ENCODE assay signal across 23 mouse cellular contexts in the genomic region with DNA sequence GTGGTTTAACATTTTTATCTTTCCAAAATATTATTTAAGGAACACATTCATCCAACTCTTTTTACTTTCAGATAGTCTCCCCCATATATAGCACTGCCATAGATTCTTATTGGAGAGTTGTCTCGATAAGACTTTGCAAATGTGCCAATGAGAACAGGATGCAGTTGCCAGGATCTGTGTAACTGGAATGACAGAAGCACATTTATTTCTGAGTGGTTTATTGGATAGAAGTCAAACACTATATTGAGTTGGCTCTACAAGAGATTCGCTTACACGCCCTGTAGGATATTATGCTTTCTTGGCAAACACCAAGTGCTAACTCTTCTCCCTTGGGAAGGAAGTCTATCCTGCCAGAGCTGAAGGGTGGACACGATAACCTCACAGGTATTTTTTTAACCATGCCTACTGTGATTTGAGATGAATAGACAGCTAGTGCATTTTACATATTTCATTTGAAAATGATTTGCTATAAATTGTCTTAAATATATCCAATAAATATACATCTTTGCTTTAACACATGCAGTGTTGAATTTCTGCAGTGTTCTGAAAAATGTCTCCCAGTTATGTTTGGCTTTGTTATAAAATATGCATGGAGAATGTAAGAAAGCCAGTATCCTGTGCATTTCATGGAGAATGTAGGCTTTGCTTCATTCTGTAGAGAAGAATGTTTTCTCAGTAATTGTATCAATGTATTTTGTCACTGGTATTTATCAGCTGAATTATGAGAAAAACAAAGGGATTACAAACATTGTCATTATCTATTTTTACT.
DNase-seq lines count a peak whose midpoint lies in the region; ATAC-seq and TF ChIP-seq lines count a peak whose summit lies in the region.
"Had no signal": no experiment of that assay in that cellular context is flagged by ENCODE, and none has a peak within 500 bp of the region (broad histone marks: within the 10 kb centered on the region; RNA-seq: fewer than 3 reads in every experiment).

No protein-coding gene starts in this region.

- H3K27ac ChIP-seq in embryonic facial prominence, embryonic 14.5 days (replicated peaks; ENCODE audit: low read depth, low read length), result no peak overlapping the region
- no peak overlapping the region for H3K27ac ChIP-seq in embryonic facial prominence, embryonic 10.5 days (replicated peaks)
- H3K27ac ChIP-seq in hindbrain, postnatal 0 days, result no peak overlapping the region
- no peak overlapping the region for H3K27ac ChIP-seq in hindbrain, embryonic 16.5 days (ENCODE audit: low read depth, low read length)
- H3K27ac ChIP-seq: hindbrain, embryonic 12.5 days had no signal

- TF ChIP-seq CTCF in hindbrain, postnatal 0 days (IDR thresholded peaks at IDR 0.05; ENCODE audit: low read depth), result no peak

- H3K4me1 ChIP-seq in embryonic facial prominence, embryonic 14.5 days (ENCODE audit: control insufficient read depth, insufficient read depth, low read length), result no peaks in the 10 kb centered on the region
- no peaks in the 10 kb centered on the region for H3K4me1 ChIP-seq in embryonic facial prominence, embryonic 10.5 days
- no peaks in the 10 kb centered on the region for H3K4me1 ChIP-seq in hindbrain, postnatal 0 days (ENCODE audit: insufficient read depth, low read length)
- H3K4me1 ChIP-seq in hindbrain, embryonic 16.5 days (ENCODE audit: control insufficient read depth, insufficient read depth, low read depth, low read length), result no peaks in the 10 kb centered on the region
- H3K4me1 ChIP-seq: heart, embryonic 12.5 days; hindbrain, embryonic 12.5 days had no signal

- H3K27me3 ChIP-seq in embryonic facial prominence, embryonic 14.5 days (replicated peaks; ENCODE audit: control insufficient read depth, insufficient read depth, low read length), result no peaks in the 10 kb centered on the region
- no peaks in the 10 kb centered on the region for H3K27me3 ChIP-seq in embryonic facial prominence, embryonic 10.5 days (replicated peaks; ENCODE audit: low read depth, poor library complexity, severe bottlenecking)
- H3K27me3 ChIP-seq in hindbrain, postnatal 0 days (ENCODE audit: insufficient read depth, low read length), result no peaks in the 10 kb centered on the region
- H3K27me3 ChIP-seq in hindbrain, embryonic 16.5 days (replicated peaks; ENCODE audit: control insufficient read depth, insufficient read depth, low read length), result no peaks in the 10 kb centered on the region
- H3K27me3 ChIP-seq: heart, embryonic 12.5 days; hindbrain, embryonic 12.5 days had no signal

- DNase-seq in embryonic facial prominence, embryonic 14.5 days (ENCODE audit: low spot score), result peak; percentile 81
- no peak for DNase-seq in embryonic facial prominence, embryonic 10.5 days (ENCODE audit: low spot score)
- DNase-seq in hindbrain, postnatal 0 days (ENCODE audit: low spot score), result peak; percentile 55
- DNase-seq in right cerebral cortex, adult 18-20 months, result peak; percentile 20
- DNase-seq in right cerebral cortex, postnatal 4 days, result no peak
- DNase-seq in telencephalon, adult 2 months (ENCODE audit: low read depth, low spot score), result peak; percentile 67
- DNase-seq in yolk sac, embryonic 10.5 days (ENCODE audit: low spot score), result no peak
- DNase-seq: adrenal gland, postnatal 10 days; heart, adult 11 months; heart, postnatal 14 days; kidney, postnatal 4 days; layer of hippocampus, adult 9-11 months; lung, adult 18-20 months; lung, postnatal 36 days; thymus, adult 18-20 months; thymus, postnatal 4 days had no signal

- 64% methylated on average over 4 of the region's 4 CpGs for WGBS in embryonic facial prominence, embryonic 14.5 days
- 90% methylated on average over 4 of the region's 4 CpGs for WGBS in embryonic facial prominence, embryonic 10.5 days
- 44% methylated on average over 4 of the region's 4 CpGs for WGBS in hindbrain, postnatal 0 days
- 59% methylated on average over 4 of the region's 4 CpGs for whole genome bisulfite sequencing in hindbrain, embryonic 16.5 days

- H3K36me3 ChIP-seq in embryonic facial prominence, embryonic 14.5 days (ENCODE audit: control insufficient read depth, insufficient read depth, low read length), result no peaks in the 10 kb centered on the region
- no peaks in the 10 kb centered on the region for H3K36me3 ChIP-seq in embryonic facial prominence, embryonic 10.5 days (replicated peaks)
- no peaks in the 10 kb centered on the region for H3K36me3 ChIP-seq in hindbrain, postnatal 0 days (ENCODE audit: insufficient read depth, low read length)
- H3K36me3 ChIP-seq in hindbrain, embryonic 16.5 days (ENCODE audit: control insufficient read depth, insufficient read depth, low read length), result no peaks in the 10 kb centered on the region
- H3K36me3 ChIP-seq: heart, embryonic 12.5 days; hindbrain, embryonic 12.5 days had no signal

- ATAC-seq in embryonic facial prominence, embryonic 14.5 days (ENCODE audit: low read depth), result 0 out of 2 replicates have a peak, but pooled peaks have one; percentile 26
- ATAC-seq in hindbrain, postnatal 0 days, result no peak
- no peak for ATAC-seq in hindbrain, embryonic 16.5 days
- ATAC-seq: activated CD4-positive, CD25-positive, alpha-beta regulatory T cell, adult 4 months; CD4-positive, CD25-positive, alpha-beta regulatory T cell, adult 4 months had no signal

- no peak overlapping the region for H3K4me3 ChIP-seq in embryonic facial prominence, embryonic 14.5 days (ENCODE audit: low read depth, low read length)
- H3K4me3 ChIP-seq in embryonic facial prominence, embryonic 10.5 days, result no peak overlapping the region
- no peak overlapping the region for H3K4me3 ChIP-seq in hindbrain, postnatal 0 days (ENCODE audit: low read length)
- H3K4me3 ChIP-seq in hindbrain, embryonic 16.5 days (ENCODE audit: low read length), result no peak overlapping the region
- H3K4me3 ChIP-seq: erythroblast, embryonic 14.5 days; heart, embryonic 12.5 days; hindbrain, embryonic 12.5 days had no signal

- no peaks in the 10 kb centered on the region for H3K9me3 ChIP-seq in embryonic facial prominence, embryonic 14.5 days (ENCODE audit: control insufficient read depth, low read length)
- H3K9me3 ChIP-seq in embryonic facial prominence, embryonic 10.5 days, result no peaks in the 10 kb centered on the region
- H3K9me3 ChIP-seq in hindbrain, postnatal 0 days (ENCODE audit: low read length), result no peaks in the 10 kb centered on the region
- H3K9me3 ChIP-seq in hindbrain, embryonic 16.5 days (ENCODE audit: control insufficient read depth, low read length), result no peaks in the 10 kb centered on the region
- H3K9me3 ChIP-seq: heart, embryonic 12.5 days; hindbrain, embryonic 12.5 days had no signal

- no peak overlapping the region for H3K4me2 ChIP-seq in embryonic facial prominence, embryonic 14.5 days (ENCODE audit: low read depth, low read length)
- H3K4me2 ChIP-seq in hindbrain, postnatal 0 days (ENCODE audit: low read depth, low read length), result no peak overlapping the region
- no peak overlapping the region for H3K4me2 ChIP-seq in hindbrain, embryonic 16.5 days (ENCODE audit: low read length)
- H3K4me2 ChIP-seq: heart, embryonic 12.5 days; hindbrain, embryonic 12.5 days; liver, embryonic 11.5 days had no signal

- no peak overlapping the region for H3K9ac ChIP-seq in embryonic facial prominence, embryonic 14.5 days (ENCODE audit: low read depth, low read length)
- H3K9ac ChIP-seq in hindbrain, postnatal 0 days (replicated peaks; ENCODE audit: low read length), result no peak overlapping the region
- no peak overlapping the region for H3K9ac ChIP-seq in hindbrain, embryonic 16.5 days (ENCODE audit: low read depth, low read length)
- H3K9ac ChIP-seq: heart, embryonic 12.5 days; hindbrain, embryonic 12.5 days had no signal

Comparison
In these comparisons a context has a peak if more than half of its experiments do, and no peak if none do; other contexts are left out.
1. DNase-seq: peak in embryonic facial prominence, embryonic 14.5 days (single experiment), hindbrain, postnatal 0 days (single experiment), right cerebral cortex, adult 18-20 months (single experiment) and telencephalon, adult 2 months (single experiment); none in embryonic facial prominence, embryonic 10.5 days (single experiment), right cerebral cortex, postnatal 4 days (single experiment) and yolk sac, embryonic 10.5 days (single experiment).